12 mouse cellular contexts compared by ENCODE assay signal in the genomic region with DNA sequence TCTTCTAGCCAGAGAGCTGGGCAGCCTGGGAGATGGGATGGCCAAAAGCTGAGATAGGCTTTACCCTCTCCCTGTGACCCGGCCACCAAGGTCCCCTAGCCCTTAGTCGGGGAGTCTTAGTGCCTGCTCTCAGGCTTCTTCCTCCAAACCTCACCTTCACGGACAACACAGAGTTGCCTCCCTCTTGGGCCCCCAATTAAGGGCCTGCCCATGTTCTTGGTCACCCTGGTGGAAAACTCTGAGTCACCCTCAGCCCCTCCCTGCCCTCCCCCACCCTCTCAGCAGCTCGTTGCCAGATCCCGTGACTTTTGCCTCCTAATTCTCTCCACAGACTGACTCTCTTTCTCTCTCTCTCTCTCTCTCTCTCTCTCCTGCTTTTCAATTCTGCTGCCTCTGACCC. TPM values are rescaled to one million over a fixed set of nuclear protein-coding genes. Genes with fewer than 3 reads are reported as not detected.
DNase-seq lines count a peak whose midpoint lies in the region; ATAC-seq and TF ChIP-seq lines count a peak whose summit lies in the region.
"Had no signal": no experiment of that assay in that cellular context is flagged by ENCODE, and none has a peak within 500 bp of the region (broad histone marks: within the 10 kb centered on the region; RNA-seq: fewer than 3 reads in every experiment).

No protein-coding gene starts in this region.

- no peak overlapping the region for H3K9ac ChIP-seq in forebrain, embryonic 16.5 days (replicated peaks; ENCODE audit: low read depth, low read length)
- H3K9ac ChIP-seq: forebrain, embryonic 12.5 days; midbrain, embryonic 15.5 days had no signal

- no peaks in the 10 kb centered on the region for H3K9me3 ChIP-seq in forebrain, embryonic 10.5 days
- no peaks in the 10 kb centered on the region for H3K9me3 ChIP-seq in forebrain, embryonic 16.5 days (ENCODE audit: control insufficient read depth, low read length)
- H3K9me3 ChIP-seq: forebrain, embryonic 12.5 days; midbrain, embryonic 15.5 days had no signal

- no peaks in the 10 kb centered on the region for H3K36me3 ChIP-seq in forebrain, embryonic 10.5 days (replicated peaks)
- H3K36me3 ChIP-seq in forebrain, embryonic 16.5 days (ENCODE audit: control insufficient read depth, insufficient read depth) = no peaks in the 10 kb centered on the region
- no peaks in the 10 kb centered on the region for H3K36me3 ChIP-seq in kidney, adult 2 months (ENCODE audit: control insufficient read depth, insufficient read depth, low read length)
- H3K36me3 ChIP-seq: forebrain, embryonic 12.5 days; midbrain, embryonic 15.5 days had no signal

- H3K4me3 ChIP-seq in forebrain, embryonic 10.5 days = no peak overlapping the region
- no peak overlapping the region for H3K4me3 ChIP-seq in forebrain, embryonic 16.5 days (replicated peaks; ENCODE audit: low read length)
- H3K4me3 ChIP-seq in kidney, adult 2 months (ENCODE audit: insufficient read depth, low read depth, low read length) = no peak overlapping the region
- H3K4me3 ChIP-seq: forebrain, embryonic 12.5 days; layer of hippocampus, adult 2 months; midbrain, embryonic 15.5 days had no signal

- WGBS in forebrain, embryonic 10.5 days = 52% methylated on average over 5 of the region's 5 CpGs
- 52% methylated on average over 5 of the region's 5 CpGs for WGBS in forebrain, embryonic 16.5 days
- 27% methylated on average over 5 of the region's 5 CpGs for WGBS in kidney, adult 2 months

- H3K4me2 ChIP-seq in forebrain, embryonic 16.5 days (ENCODE audit: low read length) = no peak overlapping the region
- H3K4me2 ChIP-seq: forebrain, embryonic 12.5 days; midbrain, embryonic 15.5 days had no signal

- TF ChIP-seq POLR2A in kidney, adult 2 months (IDR thresholded peaks at IDR 0.05; ENCODE audit: low read depth, low read length) = no peak

- peak overlapping the region; percentile 53 for H3K27ac ChIP-seq in forebrain, embryonic 10.5 days
- H3K27ac ChIP-seq in forebrain, embryonic 16.5 days (ENCODE audit: low read length) = no peak overlapping the region
- peak overlapping the region; percentile 61 for H3K27ac ChIP-seq in kidney, adult 2 months (ENCODE audit: insufficient read depth, low read depth, low read length)
- H3K27ac ChIP-seq: forebrain, embryonic 12.5 days; layer of hippocampus, adult 2 months; midbrain, embryonic 15.5 days had no signal

- ATAC-seq in forebrain, embryonic 16.5 days = no peak
- ATAC-seq: midbrain, embryonic 15.5 days had no signal

- peaks cover 58% of the 10 kb centered on the region for H3K4me1 ChIP-seq in forebrain, embryonic 10.5 days
- H3K4me1 ChIP-seq in forebrain, embryonic 16.5 days (replicated peaks; ENCODE audit: control insufficient read depth, insufficient read depth, low read length) = no peaks in the 10 kb centered on the region
- peaks cover 27% of the 10 kb centered on the region for H3K4me1 ChIP-seq in kidney, adult 2 months (ENCODE audit: control insufficient read depth, insufficient read depth, low read length)
- H3K4me1 ChIP-seq: midbrain, embryonic 15.5 days had no signal

- no peak for DNase-seq in forebrain, embryonic 10.5 days (ENCODE audit: extremely low spot score, low spot score)
- peak; percentile 26 for DNase-seq in kidney, adult 2 months
- no peak for DNase-seq in kidney, postnatal 14 days
- DNase-seq in 3134 (ENCODE audit: extremely low read depth, insufficient read length, low spot score) = peak; percentile 65
- peak; percentile 74 for DNase-seq in fibroblast of lung, adult 2 months (ENCODE audit: low read depth)
- DNase-seq in yolk sac, embryonic 10.5 days (ENCODE audit: low spot score) = no peak
- DNase-seq in cerebellum, postnatal 36 days = no peak
- DNase-seq: cerebellum, postnatal 25 days had no signal

- TF ChIP-seq CTCF in kidney, adult 2 months (conservative IDR thresholded peaks at IDR 0.05; ENCODE audit: insufficient read depth, insufficient read length, low read depth, low read length) = no peak

- no peaks in the 10 kb centered on the region for H3K27me3 ChIP-seq in forebrain, embryonic 10.5 days (ENCODE audit: poor library complexity, severe bottlenecking)
- no peaks in the 10 kb centered on the region for H3K27me3 ChIP-seq in forebrain, embryonic 16.5 days (replicated peaks; ENCODE audit: control insufficient read depth, insufficient read depth, low read length)
- H3K27me3 ChIP-seq in kidney, adult 2 months (replicated peaks; ENCODE audit: control insufficient read depth, insufficient read depth, low read length) = no peaks in the 10 kb centered on the region
- H3K27me3 ChIP-seq: forebrain, embryonic 12.5 days; midbrain, embryonic 15.5 days had no signal

RNA-seq across cellular contexts. Expression of a gene that starts 39.5 kb away (rescaled TPM):
- 11.6 and 15.9 TPM in 2 replicates for polyA plus RNA-seq in forebrain, embryonic 10.5 days (2016; fragmentation: Nextera tagmentation; extraction: Ambion mirVana)
- polyA plus RNA-seq in forebrain, embryonic 16.5 days (2015; fragmentation: Nextera tagmentation; extraction: Ambion mirVana) = 10.7 and 11.0 TPM in 2 replicates
- polyA plus RNA-seq in kidney, adult 2 months (2012; rRNA removed) = 400 and 465 TPM in 2 replicates

RNA-seq across cellular contexts. Expression of a gene that starts 40.6 kb away (rescaled TPM):
- polyA plus RNA-seq in forebrain, embryonic 10.5 days (2016; fragmentation: Nextera tagmentation; extraction: Ambion mirVana) = 0.27 and 0.35 TPM in 2 replicates
- polyA plus RNA-seq in forebrain, embryonic 16.5 days (2015; fragmentation: Nextera tagmentation; extraction: Ambion mirVana) = 0.32 and 0.36 TPM in 2 replicates
- 2.4 and 3.3 TPM in 2 replicates for polyA plus RNA-seq in kidney, adult 2 months (2012; rRNA removed)

Comparison
In these comparisons a context has a peak if more than half of its experiments do, and no peak if none do; other contexts are left out.
1. DNase-seq: peak in kidney, adult 2 months (single experiment), 3134 (single experiment) and fibroblast of lung, adult 2 months (single experiment); none in forebrain, embryonic 10.5 days (single experiment), kidney, postnatal 14 days (single experiment), yolk sac, embryonic 10.5 days (single experiment) and cerebellum, postnatal 36 days (0 of 2).
2. RNA of a gene that starts 39.5 kb away (polyA plus RNA-seq): 400 to 465 TPM in kidney, adult 2 months; 11.6 to 15.9 TPM in forebrain, embryonic 10.5 days and 10.7 to 11.0 TPM in forebrain, embryonic 16.5 days; every median in the first group is over 10 times any median in the second.